Mouse (Mus musculus) forebrain, postnatal 0 days (tissue): ENCODE measurements around the gene Lrrn4cl. TPM values are rescaled to one million over a fixed set of nuclear protein-coding genes. Genes with fewer than 3 reads are reported as not detected.

Experiments used
- ATAC-seq: fragments of 200-750 bp; cut with Nextera tagmentation; 2 replicates; pipeline ENCODE4 v1.8.0; 2017; ENCODE audit warnings: mild to moderate bottlenecking, moderate library complexity
- DNase-seq: peaks from one replicate; pipeline ENCODE4 v3.0.0-alpha.2; 2015
- H3K27ac ChIP-seq: fragments of 300-500 bp; sonication (generic); 2 replicates; pipeline ENCODE4 v1.5.1; 2014; ENCODE audit warnings: low read depth, mild to moderate bottlenecking, antibody characterized with exemption, low read length, moderate library complexity, mixed read lengths
- H3K27me3 ChIP-seq: fragments of 300-500 bp; sonication (generic); 2 replicates; pipeline ENCODE4 v1.6.1; 2014; ENCODE audit warnings: mild to moderate bottlenecking, low read length, mixed read lengths; ENCODE audit not compliant: insufficient read depth
- H3K36me3 ChIP-seq: fragments of 300-500 bp; sonication (generic); 2 replicates; pipeline ENCODE4 v1.6.1; 2014; ENCODE audit warnings: mild to moderate bottlenecking, moderate library complexity; ENCODE audit not compliant: insufficient read depth
- H3K4me1 ChIP-seq: fragments of 300-500 bp; sonication (generic); 2 replicates; pipeline ENCODE4 v1.6.1; 2014; ENCODE audit warnings: antibody characterized with exemption; ENCODE audit not compliant: insufficient read depth
- H3K4me2 ChIP-seq: fragments of 300-500 bp; sonication (generic); 2 replicates; pipeline ENCODE4 v1.6.1; 2014; ENCODE audit warnings: low read depth, mild to moderate bottlenecking, moderate library complexity
- H3K4me3 ChIP-seq: fragments of 300-500 bp; sonication (generic); 2 replicates; pipeline ENCODE4 v1.5.1; 2014; ENCODE audit warnings: low read depth, low read length, mixed read lengths
- H3K9ac ChIP-seq: fragments of 300-500 bp; sonication (generic); 2 replicates; pipeline ENCODE4 v1.6.1; 2014; ENCODE audit warnings: mild to moderate bottlenecking
- H3K9me3 ChIP-seq: fragments of 300-500 bp; sonication (generic); 2 replicates; pipeline ENCODE4 v1.6.1; 2016; ENCODE audit warnings: low read length
- CTCF ChIP-seq: sonication (generic); IDR thresholded peaks from 2 replicates; pipeline ENCODE4 v1.5.1; 2016; ENCODE audit warnings: antibody characterized with exemption, control low read depth, low read depth
- WGBS: fragments of 180-500 bp; shearing (Covaris S2); extraction: QIAGEN DNeasy Blood & Tissue Kit; methylation state at CpG from one replicate; pipeline ENCODE4 v1.1.7; 2014; 5-methylcytosine and 5-hydroxymethylcytosine counted together
- polyA plus RNA-seq: library from polyadenylated mRNA; unstranded; fragments of >200 nt; fragmentation: Nextera tagmentation; extraction: Ambion mirVana; gene quantifications from 2 replicates; pipeline ENCODE4 v1.2.1, GENCODE M21; 2015
- total RNA-seq: library from RNA; depleted of rRNA; stranded (reverse); fragments of >200 nt; gene quantifications from 2 replicates; pipeline ENCODE4 v1.2.3, GENCODE M21; 2014

Gene Lrrn4cl
- total and polyA plus RNA-seq, 2 experiments from 2014 or later, result 0.88 to 2.6 TPM

DNA sequence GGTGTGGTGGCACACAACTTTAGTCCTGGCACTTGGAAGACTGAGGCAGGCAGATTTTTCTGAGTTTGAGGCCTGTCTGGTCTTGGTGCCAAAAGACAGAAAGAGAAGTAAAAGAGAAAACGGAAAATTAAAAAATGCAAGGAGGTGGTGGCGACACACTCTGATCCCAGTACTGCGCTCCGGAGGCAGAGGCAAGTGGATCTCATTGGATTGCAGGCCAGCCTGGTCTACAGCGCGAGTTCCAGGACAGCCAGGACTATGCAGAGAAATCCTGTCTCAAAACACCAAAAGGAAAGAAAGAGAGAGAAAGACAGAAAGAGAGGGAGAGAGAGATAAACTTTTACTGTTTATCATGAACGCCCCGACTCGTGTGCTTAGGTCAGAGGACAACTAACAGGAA lies 20.3 kb downstream of the Lrrn4cl start:
- DNase-seq, result peak; percentile 10
- peak; percentile 12; the same call in 1 of the 2 replicates for ATAC-seq
- Histone ChIP-seq H3K36me3 (peaks cover 23% of the 10 kb centered on the region), H3K4me2 (peak overlapping the region; percentile 92), H3K9me3 (no peaks in the 10 kb centered on the region), H3K4me1 (no peaks in the 10 kb centered on the region), H3K4me3 (peak overlapping the region; percentile 74), H3K9ac (peak overlapping the region; percentile 80), H3K27ac (peak overlapping the region; percentile 81), H3K27me3 (no peaks in the 10 kb centered on the region)
- no peak for TF ChIP-seq CTCF
- 62% methylated on average over 9 of the region's 9 CpGs for WGBS

DNA sequence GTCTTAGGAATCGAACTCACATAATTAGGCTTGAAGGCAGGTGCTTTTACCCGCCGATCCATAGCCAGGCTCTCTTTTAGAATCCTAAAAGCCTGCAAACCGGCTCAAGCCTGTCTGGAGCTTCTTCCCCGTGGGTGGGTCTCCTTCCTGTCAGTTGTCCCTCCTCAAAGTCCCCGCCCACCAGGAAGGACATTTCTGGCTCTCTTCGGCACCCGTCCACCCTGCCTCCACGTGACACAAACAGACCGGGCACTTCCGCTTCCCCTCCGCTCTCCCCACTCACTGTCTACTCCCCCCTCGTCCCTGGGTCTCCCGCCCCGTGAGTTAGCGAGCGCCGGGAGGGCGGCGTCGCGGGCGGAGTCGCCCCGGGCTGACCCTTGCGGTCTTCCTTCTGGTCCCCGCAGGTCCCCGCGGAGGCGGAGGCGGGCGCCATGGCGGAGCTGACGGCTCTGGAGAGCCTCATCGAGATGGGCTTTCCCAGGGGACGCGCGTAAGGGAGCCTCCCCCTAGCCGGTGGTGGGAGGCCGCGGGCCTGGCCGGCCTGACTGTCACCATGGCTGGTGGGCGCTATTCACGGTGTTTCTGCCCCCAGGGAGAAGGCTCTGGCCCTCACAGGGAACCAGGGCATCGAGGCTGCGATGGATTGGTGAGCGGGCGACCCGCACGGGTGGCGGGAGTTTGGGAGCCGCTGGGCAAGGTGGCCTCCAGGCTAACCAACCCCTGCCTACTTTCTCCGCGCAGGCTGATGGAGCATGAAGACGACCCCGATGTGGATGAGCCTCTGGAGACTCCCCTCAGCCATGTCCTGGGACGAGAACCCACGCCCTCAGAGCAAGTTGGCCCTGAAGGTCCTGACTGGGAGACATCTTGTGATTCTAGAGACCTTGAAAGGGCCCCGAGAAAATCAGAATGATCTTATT lies 21.0 kb downstream of the Lrrn4cl start, which contains the start of gene Ubxn1:
Gene Ubxn1 (plus strand): TSS at position 230 of the 920 bp plus-strand sequence.
- WGBS, result 2% methylated on average over 59 of the region's 59 CpGs
- Histone ChIP-seq H3K4me3 (peak within 1 kb of the TSS; percentile 74), H3K9ac (peak within 1 kb of the TSS; percentile 80), H3K36me3 (peaks cover 30% of the 10 kb centered on the region), H3K4me1 (no peaks in the 10 kb centered on the region), H3K27ac (peak within 1 kb of the TSS; percentile 81), H3K9me3 (no peaks in the 10 kb centered on the region), H3K27me3 (no peaks in the 10 kb centered on the region), H3K4me2 (peak within 1 kb of the TSS; percentile 92)
- ATAC-seq, result peak; percentile 99
- no peak for TF ChIP-seq CTCF
- peak; percentile 96 for DNase-seq

GRCm38 (mm10) chr19:8872266-8872840 lies 21.8 kb downstream of the Lrrn4cl start:
- WGBS, result 82% methylated on average over 10 of the region's 10 CpGs

DNA sequence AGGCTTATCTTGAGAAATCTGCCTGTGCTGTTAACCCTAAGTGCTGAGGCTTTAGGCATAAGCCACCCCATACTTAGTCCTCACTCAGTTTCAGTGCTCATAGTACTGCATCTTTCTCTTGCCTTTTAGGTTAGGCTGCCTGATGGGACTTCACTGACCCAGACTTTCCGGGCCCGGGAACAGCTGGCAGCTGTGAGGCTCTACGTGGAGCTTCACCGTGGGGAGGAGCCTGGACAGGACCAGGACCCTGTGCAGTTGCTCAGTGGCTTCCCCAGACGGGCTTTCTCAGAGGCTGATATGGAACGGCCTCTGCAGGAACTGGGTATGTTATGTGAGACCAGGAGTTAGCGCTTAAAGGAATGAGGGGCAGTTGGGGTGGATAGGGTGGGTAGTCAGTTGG lies 24.5 kb downstream of the Lrrn4cl start:
- 92% methylated on average over 7 of the region's 7 CpGs for WGBS
- peaks cover 36% of the 10 kb centered on the region for H3K36me3 ChIP-seq

More at GRCm38 (mm10) chr19:8872266-8872840, 21.8 kb downstream of the Lrrn4cl start:
- H3K9ac ChIP-seq, result peak overlapping the region; percentile 80
- H3K4me3 ChIP-seq, result peak overlapping the region; percentile 74
- no peak overlapping the region for H3K27ac ChIP-seq
- no peaks in the 10 kb centered on the region for H3K4me1 ChIP-seq
- no peaks in the 10 kb centered on the region for H3K27me3 ChIP-seq
- H3K36me3 ChIP-seq, result peaks cover 36% of the 10 kb centered on the region
- DNase-seq (no peak), ATAC-seq (no peak)
- no peaks in the 10 kb centered on the region for H3K9me3 ChIP-seq
- H3K4me2 ChIP-seq, result peak overlapping the region; percentile 92
- TF ChIP-seq CTCF, result no peak

DNA sequence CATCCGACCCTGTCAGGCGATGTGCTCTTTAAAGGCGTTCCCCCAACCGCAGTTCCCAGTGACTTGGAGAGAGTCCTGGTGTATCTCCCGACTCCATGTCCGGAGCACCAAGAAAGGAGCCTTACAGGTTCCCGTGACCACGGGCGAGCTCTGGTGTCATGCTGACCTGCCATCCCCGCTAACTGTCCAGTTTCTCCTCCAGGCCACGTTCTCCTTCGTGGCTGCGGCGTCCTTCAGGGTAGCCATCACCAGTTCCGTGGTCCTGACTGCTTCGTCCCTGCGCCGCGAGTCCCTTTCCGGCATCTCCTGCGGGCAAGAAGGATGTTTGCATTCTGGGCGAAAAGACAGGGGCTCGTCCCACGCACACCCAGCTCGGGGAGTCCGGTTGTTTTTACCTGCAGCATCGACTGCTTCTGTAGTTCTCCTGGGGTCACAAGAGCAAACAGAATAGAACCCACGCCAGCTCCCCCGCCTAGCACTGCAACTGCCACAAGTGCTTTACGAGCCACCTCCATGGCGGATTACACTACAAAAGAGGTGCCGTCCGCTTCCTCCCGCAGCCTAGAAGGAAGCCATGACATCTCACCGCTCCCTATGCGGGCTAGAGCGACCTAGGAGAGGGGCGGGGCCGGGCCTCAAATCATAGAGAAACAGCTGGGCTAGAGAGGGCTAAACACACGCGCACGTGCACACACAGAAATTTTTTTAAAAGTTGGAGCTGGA lies 29.9 kb downstream of the Lrrn4cl start, which contains the start of gene Uqcc3:
Gene Uqcc3 (minus strand): TSS at position 613 of the 723 bp plus-strand sequence.
- ATAC-seq (peak; percentile 99), DNase-seq (peak; percentile 90)
- H3K9ac ChIP-seq, result peak within 1 kb of the TSS; percentile 85
- no peak for TF ChIP-seq CTCF
- under 1% methylated on average over 42 of the region's 42 CpGs for WGBS
- H3K27me3 ChIP-seq, result no peaks in the 10 kb centered on the region
- H3K9me3 ChIP-seq, result no peaks in the 10 kb centered on the region
- peaks cover 14% of the 10 kb centered on the region for H3K36me3 ChIP-seq
- H3K27ac ChIP-seq, result peak within 1 kb of the TSS; percentile 85
- H3K4me2 ChIP-seq, result peak within 1 kb of the TSS; percentile 87
- peak within 1 kb of the TSS; percentile 80 for H3K4me3 ChIP-seq
- H3K4me1 ChIP-seq, result 0 out of 2 replicates have a peak, but pooled peaks cover 4% of the 10 kb centered on the region

More for the DNA sequence above, 24.5 kb downstream of the Lrrn4cl start:
- Histone ChIP-seq H3K27me3 (no peaks in the 10 kb centered on the region), H3K9ac (no peak overlapping the region), H3K4me2 (no peak overlapping the region), H3K27ac (no peak overlapping the region), H3K9me3 (no peaks in the 10 kb centered on the region), H3K4me1 (no peaks in the 10 kb centered on the region), H3K4me3 (no peak overlapping the region)
- DNase-seq (no peak), ATAC-seq (no peak)
- no peak for TF ChIP-seq CTCF

GRCm38 (mm10) chr19:8881034-8881392 lies 30.4 kb downstream of the Lrrn4cl start:
- Histone ChIP-seq H3K9ac (peak overlapping the region; percentile 85), H3K27ac (peak overlapping the region; percentile 85; the same call in 1 of the 2 replicates), H3K4me3 (peak overlapping the region; percentile 80), H3K4me1 (0 out of 2 replicates have a peak, but pooled peaks cover 4% of the 10 kb centered on the region), H3K9me3 (no peaks in the 10 kb centered on the region), H3K36me3 (peaks cover 11% of the 10 kb centered on the region), H3K4me2 (peak overlapping the region; percentile 87), H3K27me3 (no peaks in the 10 kb centered on the region)
- no peak for TF ChIP-seq CTCF
- ATAC-seq (peak; percentile 12; the same call in 1 of the 2 replicates), DNase-seq (no peak)
- 11% methylated on average over 3 of the region's 3 CpGs for WGBS
